In the genomic region with DNA sequence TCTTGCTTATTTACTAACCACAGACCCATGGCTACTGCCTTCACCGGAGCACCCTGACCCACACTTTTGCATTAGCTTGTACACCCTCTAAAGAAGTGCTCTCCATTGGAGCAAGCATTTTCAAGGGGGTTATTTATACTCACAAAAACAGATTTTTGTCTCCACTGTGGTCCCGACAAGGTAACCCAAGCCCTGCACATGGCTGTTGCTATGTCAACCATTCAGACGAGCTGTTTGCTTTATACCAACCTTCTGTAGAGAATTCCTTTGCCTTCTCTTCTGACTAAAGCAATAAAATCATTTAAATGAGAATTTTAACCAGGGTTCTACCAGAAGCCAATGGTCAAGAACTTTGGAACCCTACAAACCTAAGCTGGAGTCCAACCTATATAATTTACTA, we compare ENCODE assay signal across 22 mouse cellular contexts. TPM values are rescaled to one million over a fixed set of nuclear protein-coding genes. Genes with fewer than 3 reads are reported as not detected.
"Had no signal": no experiment of that assay in that cellular context is flagged by ENCODE, and none has a peak within 500 bp of the region (broad histone marks: within the 10 kb centered on the region; RNA-seq: fewer than 3 reads in every experiment).

No protein-coding gene starts in this region.

- H3K4me3 ChIP-seq: lung, embryonic 15.5 days; megakaryocyte, embryonic 14.5 days; midbrain, embryonic 13.5 days; midbrain, embryonic 15.5 days; neural tube, embryonic 12.5 days; stomach, embryonic 15.5 days had no signal

- H3K27me3 ChIP-seq: lung, embryonic 15.5 days; megakaryocyte, embryonic 14.5 days; midbrain, embryonic 13.5 days; midbrain, embryonic 15.5 days; neural tube, embryonic 12.5 days; stomach, embryonic 15.5 days had no signal

- DNase-seq: liver, postnatal 0 days; lung, adult 2 months; lung, postnatal 14 days; lung, postnatal 36 days; right cerebral cortex, postnatal 14 days; thymus, adult 2 months; thymus, postnatal 25 days; thymus, postnatal 4 days had no signal

- H3K9me3 ChIP-seq: lung, embryonic 15.5 days; midbrain, embryonic 13.5 days; midbrain, embryonic 15.5 days; stomach, embryonic 15.5 days had no signal

- H3K4me2 ChIP-seq: lung, embryonic 15.5 days; midbrain, embryonic 13.5 days; midbrain, embryonic 15.5 days; neural tube, embryonic 12.5 days; stomach, embryonic 15.5 days had no signal

- ATAC-seq: liver, postnatal 0 days; lung, postnatal 0 days; midbrain, embryonic 13.5 days; midbrain, embryonic 15.5 days had no signal

- H3K9ac ChIP-seq: liver, postnatal 0 days; lung, embryonic 15.5 days; midbrain, embryonic 13.5 days; midbrain, embryonic 15.5 days; neural tube, embryonic 12.5 days; stomach, embryonic 15.5 days had no signal

- H3K4me1 ChIP-seq: megakaryocyte, embryonic 14.5 days; stomach, embryonic 15.5 days had no signal

- H3K27ac ChIP-seq: lung, embryonic 15.5 days; macrophage; midbrain, embryonic 13.5 days; midbrain, embryonic 15.5 days; neural tube, embryonic 12.5 days; stomach, embryonic 15.5 days; stomach, postnatal 0 days had no signal

- H3K36me3 ChIP-seq: lung, embryonic 15.5 days; midbrain, embryonic 13.5 days; midbrain, embryonic 15.5 days; neural tube, embryonic 12.5 days; stomach, embryonic 15.5 days had no signal

RNA-seq across cellular contexts. Expression of gene Dclk1, which starts 18.3 kb away (rescaled TPM):
- total RNA-seq: megakaryocyte progenitor cell, adult 5-6 weeks; monocyte, adult 5-6 weeks had no signal

RNA-seq across cellular contexts. Expression of gene Sohlh2, which starts 42.0 kb away (rescaled TPM):
- total RNA-seq: megakaryocyte progenitor cell, adult 5-6 weeks; midbrain, postnatal 0 days; monocyte, adult 5-6 weeks; neutrophil, adult 5-6 weeks had no signal
- polyA plus RNA-seq: liver, postnatal 0 days; lung, adult 2 months; lung, postnatal 0 days; macrophage; midbrain, embryonic 13.5 days; midbrain, postnatal 0 days; neural tube, embryonic 12.5 days; spleen, adult 2 months; stomach, embryonic 15.5 days; stomach, postnatal 0 days had no signal
